Mouse (Mus musculus) mouse embryonic stem cell (cell line): ENCODE measurements around the gene Dnajb1.

Experiments used
- in situ Hi-C, 2 experiments: fragments of 300-500 bp; cut with MboI; formaldehyde crosslinking; loops; 1 replicate in 1 of 2; 3 replicates in 1 of 2; pipeline ENCODE4 v1.14.3; 2019 to 2020; ENCODE audit warnings: low sequenced_read_pairs in 2 of 2, low pct_unique_long_range_greater_than_20kb in 1 of 2, mixed read lengths in 1 of 2; ENCODE audit not compliant: unreplicated experiment in 1 of 2

The Dnajb1 gene

DNA sequence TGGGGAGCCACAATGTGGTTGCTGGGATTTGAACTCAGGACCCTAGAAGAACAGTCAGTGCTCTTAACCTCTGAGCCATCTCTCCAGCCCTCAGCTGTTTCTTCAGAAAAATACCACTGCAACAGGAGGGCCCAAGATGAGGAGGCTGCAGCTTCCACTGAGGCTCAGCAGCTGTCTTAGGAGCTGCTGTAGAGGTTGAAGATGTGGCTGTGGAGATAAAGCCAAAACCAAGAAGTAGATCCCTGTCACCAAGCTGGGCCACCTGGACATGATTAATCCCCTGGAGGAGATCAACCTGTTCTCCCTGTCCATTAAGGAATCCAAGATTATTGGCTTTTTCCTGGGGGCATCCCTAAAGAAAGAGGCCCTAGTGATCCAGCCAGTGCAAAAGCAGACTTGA, 8.2 kb upstream of the Dnajb1 start:
- in situ Hi-C loops, result no loop called here

DNA sequence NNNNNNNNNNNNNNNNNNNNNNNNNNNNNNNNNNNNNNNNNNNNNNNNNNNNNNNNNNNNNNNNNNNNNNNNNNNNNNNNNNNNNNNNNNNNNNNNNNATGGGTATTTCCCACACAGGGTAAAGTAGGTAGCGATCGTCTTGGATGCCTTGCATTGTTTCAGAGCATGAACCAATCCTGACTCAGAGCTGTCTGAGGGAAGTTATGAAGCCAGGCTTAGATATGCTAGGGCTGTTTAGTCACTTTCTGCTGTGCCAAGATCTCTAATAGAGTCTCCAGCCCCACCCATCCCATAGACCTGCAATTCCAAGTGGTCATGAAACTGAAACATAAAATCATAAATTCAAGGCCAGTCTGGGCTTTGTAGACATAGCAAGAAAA, 5.4 kb upstream of the Dnajb1 start:
- in situ Hi-C loops, result no loop called here

DNA sequence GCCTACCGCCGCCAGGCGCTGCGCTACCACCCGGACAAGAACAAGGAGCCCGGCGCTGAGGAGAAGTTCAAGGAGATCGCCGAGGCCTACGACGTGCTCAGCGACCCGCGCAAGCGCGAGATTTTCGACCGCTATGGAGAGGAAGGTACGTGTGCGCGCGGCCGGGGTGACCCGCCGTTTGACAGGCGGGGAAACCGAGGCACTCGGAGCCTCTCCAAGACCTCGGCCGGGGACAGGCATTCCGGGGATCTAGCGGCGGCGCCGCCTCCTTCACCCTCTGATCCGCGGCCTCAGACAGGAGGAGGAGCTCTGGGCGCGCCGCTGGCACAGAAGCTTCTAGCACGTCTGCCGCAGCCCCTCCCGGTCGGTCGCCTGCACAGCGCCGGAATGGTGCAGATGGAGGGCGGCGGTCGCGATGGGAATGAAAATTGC, 421 bp downstream of the Dnajb1 start:
- in situ Hi-C loops, result no loop called here

DNA sequence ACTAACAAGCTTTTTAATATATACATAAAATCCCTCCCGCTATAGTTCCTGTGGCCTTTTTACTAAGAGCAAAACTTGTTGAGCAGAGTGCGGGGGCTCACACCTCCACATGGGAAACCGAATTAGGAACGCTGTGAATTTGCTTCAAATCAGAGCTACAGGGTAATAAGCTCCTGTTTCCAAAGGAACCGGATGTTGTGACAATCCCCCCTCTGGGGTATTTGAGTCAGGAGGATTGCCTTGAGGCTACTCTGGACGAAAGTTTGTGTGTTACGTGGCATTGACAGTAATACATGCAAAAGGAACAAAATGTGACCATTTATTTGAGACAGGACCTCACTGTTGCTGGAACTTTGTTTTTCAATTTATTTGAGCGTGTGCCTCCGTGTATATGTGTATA, 1.1 kb downstream of the Dnajb1 start:
- in situ Hi-C loops, result no loop called here

DNA sequence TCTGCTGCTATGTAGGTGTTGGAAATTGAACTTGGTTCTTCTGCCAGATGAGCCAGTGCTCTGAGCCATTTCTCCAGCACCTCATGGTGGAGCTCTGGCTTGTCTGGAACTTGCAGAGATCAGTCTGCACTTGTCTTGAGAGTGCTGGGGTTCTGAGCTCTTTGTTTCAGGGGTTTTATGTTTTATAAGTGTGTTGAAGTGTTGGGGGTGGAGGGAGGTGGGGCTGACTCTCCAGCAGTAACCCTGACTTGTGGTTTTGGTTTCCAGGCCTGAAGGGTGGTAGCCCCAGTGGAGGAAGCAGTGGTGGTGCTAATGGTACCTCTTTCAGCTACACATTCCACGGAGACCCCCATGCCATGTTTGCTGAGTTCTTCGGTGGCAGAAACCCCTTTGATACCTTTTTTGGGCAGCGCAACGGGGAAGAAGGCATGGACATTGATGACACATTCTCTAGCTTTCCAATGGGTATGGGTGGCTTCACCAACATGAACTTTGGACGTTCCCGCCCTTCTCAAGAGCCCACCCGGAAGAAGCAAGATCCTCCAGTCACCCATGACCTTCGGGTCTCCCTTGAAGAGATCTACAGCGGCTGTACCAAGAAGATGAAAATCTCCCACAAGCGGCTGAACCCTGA, 1.7 kb downstream of the Dnajb1 start:
- in situ Hi-C loops, result no loop called here

DNA sequence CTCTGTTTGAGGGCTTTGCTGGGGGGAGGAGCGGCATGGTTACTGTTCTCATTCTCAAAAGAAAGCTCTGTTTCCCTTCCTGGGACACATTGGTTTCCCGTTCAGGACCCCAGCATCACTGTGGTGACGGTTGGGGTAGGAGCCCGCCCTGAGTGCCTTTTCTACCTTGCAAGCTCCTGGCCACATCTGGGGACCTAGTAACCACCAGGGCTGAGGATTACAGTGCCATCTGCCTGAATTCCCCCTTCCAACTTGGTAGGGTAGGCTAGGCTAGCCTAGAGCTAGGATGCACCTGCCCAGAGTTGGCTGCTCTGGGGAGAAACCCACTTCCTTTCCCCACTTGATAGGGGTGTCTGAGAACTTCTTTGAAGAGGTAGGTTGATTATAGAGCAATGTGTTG, 3.9 kb downstream of the Dnajb1 start:
- in situ Hi-C loops, result no loop called here

DNA sequence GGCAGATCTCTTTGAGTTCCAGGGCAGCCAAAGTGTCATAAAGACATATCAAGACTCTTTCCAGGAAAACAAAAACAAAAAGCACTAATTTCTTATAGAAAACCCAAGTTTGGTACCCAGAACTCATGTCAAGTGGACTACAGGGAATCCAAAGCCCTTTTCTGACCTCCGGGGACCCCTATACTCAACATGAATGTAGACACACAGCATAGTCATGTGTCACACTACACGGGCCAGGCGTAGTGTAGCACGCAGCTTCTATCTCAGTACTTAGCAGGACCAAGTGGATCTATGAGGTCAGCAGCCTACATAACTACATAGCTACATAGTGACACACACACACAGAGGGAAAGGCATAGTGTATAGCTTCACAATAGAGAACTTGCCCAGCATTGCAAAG, 5.7 kb downstream of the Dnajb1 start:
- in situ Hi-C loops, result no loop called here

DNA sequence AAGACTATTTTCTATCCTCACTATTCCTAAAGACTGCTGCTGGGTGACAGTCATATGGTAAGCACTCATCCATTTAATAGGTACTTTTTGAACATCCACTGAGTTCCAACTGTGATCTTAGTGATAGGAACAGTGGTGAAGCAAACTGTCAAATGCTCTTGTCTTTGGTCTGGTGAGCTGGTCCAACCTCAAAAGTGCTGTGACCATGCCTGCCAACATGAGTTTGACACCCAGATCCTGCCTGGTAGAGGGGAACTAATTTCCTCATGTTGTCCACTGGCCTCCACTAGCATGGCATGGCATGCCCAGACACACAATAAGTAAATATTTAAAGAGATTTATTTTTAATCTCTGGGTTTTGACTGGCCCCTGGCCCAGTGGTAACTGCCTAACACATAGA, 8.6 kb downstream of the Dnajb1 start:
- in situ Hi-C loops, result no loop called here

DNA sequence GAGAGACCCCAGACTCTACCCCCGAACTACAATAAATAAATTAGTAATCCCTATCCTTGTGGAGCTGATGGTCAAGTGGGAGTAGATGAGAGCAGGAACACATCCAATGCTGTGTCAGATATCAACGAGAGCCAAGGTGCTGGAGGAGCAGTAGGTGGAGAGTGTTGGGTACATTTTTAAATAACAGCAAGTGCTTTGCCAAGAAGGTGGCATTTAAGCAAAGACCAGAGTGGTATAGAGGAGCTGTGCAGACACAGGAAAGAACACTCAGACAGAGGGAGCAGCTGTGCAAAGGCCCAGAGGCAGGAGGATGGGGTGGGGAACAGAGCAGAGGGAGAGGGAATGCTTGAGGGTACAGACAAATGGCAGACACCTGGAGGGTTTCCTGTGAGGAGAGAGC, 9.1 kb downstream of the Dnajb1 start:
- in situ Hi-C loops, result no loop called here

DNA sequence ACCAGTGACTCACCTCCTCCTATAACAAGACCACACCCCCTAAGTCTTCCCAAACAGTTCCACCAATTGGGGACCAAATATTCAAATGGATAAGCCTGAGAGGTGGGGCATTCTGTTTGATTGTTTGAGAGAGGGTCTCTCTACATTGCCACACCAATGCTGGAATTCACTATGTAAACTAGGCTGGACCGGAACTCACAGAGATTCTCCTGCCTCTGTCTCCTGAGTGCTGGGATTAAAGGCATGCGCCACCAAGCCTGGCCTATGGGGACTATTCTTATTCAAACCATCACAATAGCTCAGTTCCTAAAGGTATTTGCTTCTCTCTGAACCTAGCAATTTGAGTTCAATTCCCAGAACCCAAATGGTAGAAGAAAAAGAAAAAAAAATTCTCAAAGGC, 10.6 kb downstream of the Dnajb1 start:
- in situ Hi-C loops, result no loop called here

DNA sequence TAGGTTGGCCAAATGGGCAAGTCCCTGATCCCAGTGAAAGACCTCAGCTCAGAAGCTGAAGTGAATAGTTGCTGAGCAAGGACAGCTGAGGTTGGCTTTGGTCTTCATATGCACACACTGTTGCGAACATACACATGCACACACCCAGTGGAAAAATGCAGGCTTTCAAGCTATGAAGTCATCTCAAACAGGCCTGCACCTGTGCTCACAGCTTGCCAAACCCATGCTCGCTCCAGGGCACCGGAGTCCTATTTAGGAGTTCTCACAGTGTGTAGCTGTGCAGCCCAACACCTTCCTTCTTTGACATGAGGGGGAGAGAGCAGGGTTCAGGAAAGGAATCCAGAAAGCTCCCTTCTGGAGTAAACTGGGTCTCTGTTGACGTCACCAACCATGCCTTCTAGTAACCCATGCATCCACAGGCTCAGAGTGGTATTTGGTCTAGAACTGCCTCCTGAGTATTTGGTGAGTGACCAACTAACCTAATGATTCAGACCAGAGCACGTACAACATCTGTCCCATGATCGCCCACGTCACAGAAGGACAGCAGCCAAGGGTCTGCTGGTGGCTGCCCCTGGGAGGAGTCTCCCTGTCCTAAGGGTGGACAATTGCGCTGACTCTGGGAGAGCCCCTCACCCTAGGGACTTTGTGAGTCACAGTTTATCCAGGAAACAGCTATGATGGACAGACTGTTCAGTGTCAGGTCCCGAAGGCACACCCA, 11.7 kb downstream of the Dnajb1 start:
- in situ Hi-C loops, result no loop called here

DNA sequence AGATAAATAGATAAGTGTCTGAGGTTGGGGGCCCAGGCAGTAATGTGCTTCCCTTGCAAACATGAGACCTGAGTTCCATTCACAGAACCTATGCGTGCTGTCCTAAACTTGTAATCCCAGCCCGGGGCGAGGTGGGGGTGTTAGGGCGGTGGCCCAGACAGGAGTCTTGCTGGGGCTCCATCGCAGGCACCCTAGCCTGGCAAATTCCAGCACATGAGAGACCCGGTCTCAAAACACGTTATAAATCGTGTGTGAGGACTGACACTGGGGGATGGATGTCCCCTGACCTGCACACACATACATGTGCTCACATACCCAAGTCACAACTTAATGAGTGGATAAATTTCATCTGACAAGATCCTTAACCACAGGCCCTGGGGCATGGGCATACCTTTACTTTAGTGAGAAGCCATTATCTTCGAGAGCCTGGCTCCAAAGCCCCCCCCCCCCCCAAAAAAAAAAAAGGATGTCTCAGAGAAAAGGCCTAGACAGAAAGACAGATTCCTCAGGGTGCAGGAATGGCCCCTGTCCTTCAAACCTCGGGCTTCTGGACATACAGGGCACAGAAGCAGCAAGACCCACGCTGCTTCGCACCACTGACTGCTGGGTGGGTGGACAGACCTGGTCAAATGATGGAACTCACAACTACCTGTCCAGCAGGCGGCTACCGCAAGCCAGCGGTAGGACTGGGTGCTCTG, 13.8 kb downstream of the Dnajb1 start:
- in situ Hi-C loops, result no loop called here

DNA sequence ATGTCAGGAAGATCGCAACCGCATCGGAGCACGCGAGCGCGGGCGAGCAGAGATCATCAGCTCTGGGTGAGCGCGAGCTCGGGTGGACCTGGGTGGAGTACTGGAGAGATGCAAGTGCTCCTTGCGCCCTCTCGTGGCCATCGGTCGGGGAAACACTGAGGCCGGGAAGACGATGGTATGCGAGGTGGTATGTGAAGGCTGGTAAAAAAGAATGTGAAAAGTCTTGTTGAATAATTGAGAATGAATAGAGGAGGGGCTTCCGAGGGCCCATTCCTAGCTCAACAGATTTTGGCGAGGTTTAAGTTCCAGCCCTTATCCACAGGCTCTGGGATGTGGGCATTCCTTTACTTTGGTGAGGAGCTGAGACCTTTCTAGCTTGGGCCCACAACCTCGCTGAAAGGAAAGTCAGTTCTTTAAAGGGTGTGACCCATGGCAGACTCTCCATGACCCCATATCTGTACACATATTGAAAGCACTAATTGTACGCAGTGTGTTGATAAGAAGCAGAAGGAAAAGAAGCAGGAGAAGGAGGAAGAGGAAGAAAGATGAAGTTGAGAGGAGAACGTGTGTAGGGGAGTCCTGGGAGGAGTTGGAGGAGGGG, 14.5 kb downstream of the Dnajb1 start:
- in situ Hi-C loops, result no loop called here

DNA sequence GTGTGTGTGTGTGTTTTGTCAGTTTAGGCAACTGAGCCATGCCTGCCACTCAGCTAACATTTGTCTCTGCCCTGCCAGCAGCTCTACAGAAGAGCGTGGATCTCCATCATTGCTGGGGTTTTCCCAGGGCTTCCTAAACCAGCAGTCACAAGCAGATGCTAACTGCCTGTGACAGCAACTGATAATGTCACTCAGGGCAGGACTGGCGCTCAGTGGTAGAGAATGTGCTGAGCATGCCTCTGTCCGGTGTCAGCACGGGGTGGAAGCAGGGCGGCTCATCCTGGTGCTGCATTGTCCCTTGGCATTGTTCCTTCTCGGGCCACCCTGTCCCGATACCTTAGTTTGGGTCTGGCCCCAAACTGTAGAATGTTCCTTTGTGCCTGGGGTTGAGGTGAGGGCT, 15.6 kb downstream of the Dnajb1 start:
- in situ Hi-C loops, result no loop called here

DNA sequence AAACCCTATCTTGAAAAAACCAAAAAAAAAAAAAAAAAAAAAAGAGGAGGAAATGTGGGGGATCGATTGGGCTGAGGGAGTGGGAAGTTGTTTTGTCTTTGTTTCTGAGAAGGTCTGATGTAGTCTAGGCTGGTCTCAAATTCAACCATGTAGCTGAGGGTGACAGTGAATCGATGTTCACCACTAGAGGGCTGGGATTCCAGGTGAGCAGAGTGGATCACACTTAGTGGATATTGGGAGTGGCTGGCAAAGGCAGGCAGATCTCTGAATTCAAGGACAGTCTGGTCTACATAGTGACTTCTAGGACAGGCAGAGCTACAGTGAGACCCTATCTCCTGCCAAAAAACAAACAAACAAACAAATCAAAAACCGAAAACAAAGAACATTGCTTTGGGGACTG, 16.7 kb downstream of the Dnajb1 start:
- in situ Hi-C loops, result no loop called here

DNA sequence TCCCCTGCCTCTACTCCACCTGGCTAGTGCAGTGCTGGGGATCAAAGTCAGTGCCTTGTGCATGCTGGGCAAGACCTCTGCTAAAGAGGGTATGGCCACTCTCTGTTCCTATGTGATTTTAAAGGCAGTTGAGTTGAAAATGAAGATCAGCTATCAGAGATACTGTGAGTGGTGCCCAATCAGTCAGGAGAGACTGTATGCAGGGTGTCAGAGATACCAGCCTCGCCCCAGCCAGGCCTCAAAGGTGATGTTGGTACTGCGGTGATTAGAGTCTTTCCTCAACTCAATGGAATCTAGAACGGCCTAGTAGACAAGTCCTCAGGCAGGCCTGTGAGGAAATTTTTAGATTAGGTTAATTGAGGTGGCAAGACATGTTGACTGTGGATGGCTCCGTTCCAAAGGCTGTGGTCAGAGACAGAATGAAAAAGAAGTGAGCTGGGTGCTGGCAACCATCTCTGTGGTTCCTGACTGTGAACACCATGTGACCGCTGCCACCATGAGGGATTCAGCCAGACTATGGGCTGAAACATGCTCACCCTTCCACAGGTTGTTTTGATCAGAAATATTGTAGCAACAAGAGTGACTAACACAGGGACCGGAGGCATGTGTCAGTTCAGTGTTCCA, 17.8 kb downstream of the Dnajb1 start:
- in situ Hi-C loops, result no loop called here

DNA sequence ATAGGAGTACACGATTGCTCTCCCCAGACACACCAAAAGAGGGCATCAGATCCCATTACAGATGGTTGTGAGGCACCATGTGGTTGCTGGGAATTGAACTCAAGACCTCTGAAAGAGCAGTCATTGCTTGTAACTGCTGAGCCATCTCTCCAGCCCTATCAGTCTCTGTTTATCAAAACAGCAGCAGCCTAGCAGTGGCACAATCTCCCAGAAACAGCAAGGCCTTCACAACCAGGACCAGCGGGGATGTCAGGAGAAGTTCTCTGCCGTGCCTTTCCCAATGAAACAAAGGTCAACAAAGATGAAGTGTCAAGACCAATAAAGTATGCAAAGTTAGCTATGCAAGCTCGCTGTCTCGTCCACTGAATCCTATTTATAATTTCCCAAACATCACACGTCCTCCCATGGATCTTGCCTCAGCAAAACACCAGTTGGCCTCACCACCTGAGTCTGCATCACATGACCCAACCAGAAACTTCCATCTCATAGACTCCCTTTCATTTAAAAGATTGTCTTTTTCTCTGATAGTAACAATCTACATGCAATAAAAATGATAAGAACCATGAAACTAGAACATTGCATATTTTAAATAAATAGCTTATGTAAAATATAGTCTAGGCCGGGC, 24.2 kb downstream of the Dnajb1 start:
- in situ Hi-C loops, result no loop called here

DNA sequence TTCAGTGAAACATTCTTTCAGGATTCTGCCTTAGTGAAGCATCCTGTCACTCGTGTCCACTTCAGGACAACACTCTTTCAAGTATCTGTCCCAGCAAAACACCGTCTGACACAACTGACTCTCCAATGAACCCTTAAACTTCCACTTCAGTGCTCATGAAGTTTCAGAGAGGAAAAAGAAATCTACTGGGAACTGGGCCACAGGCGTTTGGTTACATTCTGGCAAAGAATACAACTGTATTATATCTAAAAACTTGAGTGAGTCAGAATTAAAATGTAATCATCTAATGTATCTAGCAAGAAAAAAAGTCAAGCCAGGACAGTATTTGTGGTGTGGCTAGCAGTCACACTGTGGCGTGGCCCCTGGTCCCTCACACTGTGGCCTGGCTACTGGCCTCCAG, 30.9 kb downstream of the Dnajb1 start:
- in situ Hi-C loops, result no loop called here

DNA sequence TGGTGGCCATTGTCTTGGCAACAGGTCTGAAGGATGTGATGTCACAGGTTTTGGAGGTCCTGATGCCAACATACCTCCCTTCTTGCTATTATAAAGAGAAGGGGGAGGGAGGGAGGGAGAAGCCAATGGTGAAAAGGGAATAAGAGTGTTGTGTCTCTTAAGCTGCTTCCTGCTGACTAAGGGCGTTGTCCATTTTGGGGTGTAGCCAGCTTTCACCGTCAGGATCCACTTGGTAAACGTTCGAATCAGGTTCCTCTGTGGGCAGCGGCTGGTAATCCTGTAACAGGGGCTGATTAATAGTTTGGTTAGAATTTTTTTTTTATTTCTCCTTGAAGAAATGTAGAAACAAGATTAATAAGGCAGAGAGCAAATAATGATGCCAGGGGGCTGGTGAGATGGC, 31.7 kb downstream of the Dnajb1 start:
- in situ Hi-C loops, result no loop called here
